Mouse (Mus musculus) neutrophil, adult 5-6 weeks (primary cell): ENCODE measurements at regions not wholly inside any gene's neighbourhood (a gene's known extent, or its start where the extent isn't known, plus 50 kb on each side); places are given as distances from the start of the nearest gene placed in this dataset.

ENCODE experiments used
- ATAC-seq: fragments of 151-379, 151-347 bp; 2 replicates; pipeline ENCODE4 v1.8.0; 2017; ENCODE audit warnings: mild to moderate bottlenecking, moderate TSS enrichment; ENCODE audit not compliant: insufficient number of reproducible peaks, poor library complexity, low FRiP score, severe bottlenecking; ENCODE audit errors: extremely low read depth

DNA sequence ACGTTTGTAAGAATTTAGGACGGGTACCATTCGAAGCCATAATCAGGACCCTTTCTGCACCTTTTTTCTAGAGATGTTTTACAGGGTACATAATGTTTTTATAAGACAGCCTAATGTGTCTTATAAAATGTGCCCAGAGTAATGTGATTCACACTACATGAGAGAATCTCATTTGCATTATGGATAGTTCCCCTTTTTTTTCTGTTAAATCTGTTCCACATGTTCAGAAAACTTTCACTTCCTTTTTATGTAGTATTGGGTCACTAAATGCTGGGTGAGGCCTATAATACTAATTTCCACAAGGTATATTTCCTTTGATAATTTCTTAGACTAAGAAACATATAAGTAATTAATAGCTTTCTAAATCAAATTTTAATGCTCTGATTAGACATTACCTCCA, 822.7 kb downstream of the Dnah5 start:
- ATAC-seq, result peak; percentile 74

DNA sequence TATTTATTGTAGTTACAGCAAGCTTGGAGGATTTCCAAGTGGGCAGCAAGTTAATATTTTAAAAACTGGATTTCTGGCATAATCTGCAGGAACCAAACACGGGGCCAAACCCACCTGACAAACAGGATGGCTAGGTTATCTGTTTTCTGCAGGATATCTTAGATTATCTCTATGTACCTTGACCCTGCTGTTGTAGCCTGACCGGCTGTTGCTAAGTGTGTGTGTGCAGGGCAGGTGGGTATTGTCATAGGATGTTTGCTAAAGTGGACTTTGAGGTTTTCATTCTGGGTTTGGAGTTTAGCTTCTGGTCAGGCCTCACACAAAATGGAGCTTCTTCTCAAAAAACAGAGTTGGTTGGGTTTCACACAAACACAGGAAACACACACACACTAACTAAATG, 835.4 kb downstream of the Dnah5 start:
- ATAC-seq, result no peak

DNA sequence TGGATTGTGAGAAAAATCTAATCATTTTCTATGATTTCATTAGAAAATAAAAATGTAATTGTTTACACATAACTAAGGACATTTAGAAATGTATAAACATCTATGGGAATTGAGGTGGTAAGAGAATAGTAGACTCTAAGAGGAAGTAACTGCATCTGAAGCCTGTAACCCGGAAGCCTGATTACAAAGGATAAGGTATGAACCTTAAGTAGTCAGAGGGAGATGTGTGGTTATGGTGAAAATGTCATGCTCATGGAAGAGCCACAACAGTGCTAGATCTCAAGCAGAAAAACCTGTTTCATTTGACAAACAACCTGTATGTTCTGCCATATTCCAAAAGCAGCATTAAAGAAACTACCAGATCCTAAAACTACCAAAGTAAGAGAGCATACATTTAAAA, 847.6 kb downstream of the Dnah5 start:
- no peak for ATAC-seq

DNA sequence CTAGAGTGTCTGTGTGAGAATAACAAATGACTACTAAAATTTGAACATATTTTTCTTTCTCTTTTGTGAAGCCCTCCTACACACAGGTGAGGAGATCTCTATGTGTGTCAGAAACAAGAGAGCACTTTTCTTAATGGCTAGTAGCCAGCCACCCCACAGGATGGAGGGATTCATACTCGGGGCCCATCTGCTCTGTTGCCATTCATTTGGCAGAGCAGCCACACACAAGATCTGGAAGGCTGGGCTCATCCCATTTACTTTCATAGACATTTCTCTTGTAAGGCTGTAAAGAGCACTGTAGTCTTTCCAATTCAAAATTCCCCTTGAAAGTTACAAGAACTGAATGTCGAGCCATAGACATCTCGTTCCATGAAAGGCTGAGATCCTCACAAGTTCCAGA, 848.2 kb downstream of the Dnah5 start:
- no peak for ATAC-seq

DNA sequence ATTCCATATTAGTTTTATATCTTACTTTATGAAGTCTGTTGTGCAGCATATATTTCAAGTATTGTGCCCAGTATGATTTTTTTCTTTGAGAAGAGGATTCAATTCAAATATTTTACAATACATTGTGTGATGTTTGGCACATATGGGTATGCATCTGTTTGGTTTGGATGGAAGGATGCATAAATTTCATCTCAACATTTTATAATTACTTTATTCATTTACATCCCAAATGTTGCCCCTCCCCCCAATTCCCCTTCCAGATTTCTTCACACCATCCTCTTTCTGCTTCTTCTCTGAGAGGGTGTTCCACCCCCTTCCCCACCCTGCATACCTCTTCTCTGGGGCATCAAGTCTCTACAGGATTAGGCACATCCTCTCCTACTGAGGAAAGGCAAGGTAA, 857.5 kb downstream of the Dnah5 start:
- no peak for ATAC-seq

DNA sequence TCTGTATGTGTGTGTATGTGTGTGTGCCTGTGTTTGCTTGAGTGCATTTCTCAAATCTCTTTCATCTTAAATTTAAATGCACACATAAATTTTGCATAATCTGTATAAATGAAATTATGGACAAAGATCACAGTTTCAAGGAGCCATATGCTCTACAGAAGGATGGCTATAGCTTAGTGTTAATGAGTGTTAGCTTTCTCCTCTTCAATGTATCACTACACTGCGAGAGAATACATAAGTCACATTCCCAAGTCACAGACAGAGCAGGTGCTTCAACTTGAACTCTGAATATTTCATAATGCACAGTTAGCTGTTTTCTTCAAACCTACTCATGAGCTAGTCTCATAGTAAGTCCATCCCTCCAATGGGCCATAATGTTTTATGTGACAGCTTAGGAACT, 865.5 kb downstream of the Dnah5 start:
- no peak for ATAC-seq

DNA sequence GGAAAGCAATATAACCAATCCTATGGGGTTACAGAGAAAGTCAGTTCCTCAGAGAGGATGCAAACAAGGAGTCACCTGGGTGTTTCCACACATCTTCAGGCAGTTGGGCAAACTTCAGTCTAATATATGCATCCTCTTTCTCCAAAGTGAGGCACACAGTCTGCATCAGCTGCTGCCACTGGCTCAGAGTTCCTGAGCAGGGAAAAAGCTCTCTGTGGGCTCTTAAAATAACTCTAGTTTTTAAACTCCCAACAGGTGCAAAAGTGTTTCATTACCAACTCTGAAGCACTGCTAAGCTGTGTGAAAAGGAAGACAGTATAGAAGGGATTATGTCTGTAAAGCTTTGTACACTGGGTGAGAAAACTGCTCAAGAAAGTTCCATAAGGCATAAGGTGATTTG, 874.2 kb downstream of the Dnah5 start:
- no peak for ATAC-seq

DNA sequence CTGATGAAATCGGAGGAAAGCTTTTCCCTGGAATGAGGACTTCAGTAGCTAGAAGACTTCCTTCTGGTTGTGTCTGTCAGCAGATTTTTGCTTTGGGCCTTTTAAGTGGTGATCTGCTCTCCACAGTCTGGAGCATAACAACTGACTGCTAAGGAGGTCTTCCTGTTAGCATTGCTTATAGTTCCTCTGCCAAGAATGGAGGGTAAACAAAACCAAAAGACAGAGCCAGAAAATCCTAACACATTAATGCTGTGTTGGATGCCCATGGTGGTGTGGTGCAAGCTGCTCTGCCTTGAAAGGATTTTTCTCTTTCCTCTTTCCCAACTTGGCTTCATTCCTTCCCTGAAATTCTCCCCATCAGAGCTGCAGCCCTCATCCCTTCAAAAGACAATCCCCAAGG, 901.0 kb downstream of the Dnah5 start:
- ATAC-seq, result no peak

DNA sequence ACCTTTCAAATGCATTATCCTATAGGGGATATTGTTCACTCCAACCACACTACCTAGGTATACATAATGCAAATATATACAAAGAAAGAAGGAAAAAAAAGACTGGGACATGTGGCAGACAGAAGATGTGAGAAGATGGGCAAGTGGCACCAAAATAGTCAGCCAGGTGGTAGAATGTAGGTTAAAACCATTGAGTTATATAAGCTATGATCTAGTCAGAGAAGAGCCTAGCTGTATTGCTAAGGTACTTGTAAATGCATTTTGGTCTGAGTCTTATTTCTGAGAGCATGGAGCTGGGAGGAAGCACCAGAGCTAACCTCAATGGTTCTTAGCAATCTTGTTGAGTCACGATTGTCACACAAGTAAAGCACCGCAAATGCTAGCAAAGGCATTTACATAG, 943.1 kb downstream of the Dnah5 start:
- ATAC-seq, result no peak
